In the genomic region with DNA sequence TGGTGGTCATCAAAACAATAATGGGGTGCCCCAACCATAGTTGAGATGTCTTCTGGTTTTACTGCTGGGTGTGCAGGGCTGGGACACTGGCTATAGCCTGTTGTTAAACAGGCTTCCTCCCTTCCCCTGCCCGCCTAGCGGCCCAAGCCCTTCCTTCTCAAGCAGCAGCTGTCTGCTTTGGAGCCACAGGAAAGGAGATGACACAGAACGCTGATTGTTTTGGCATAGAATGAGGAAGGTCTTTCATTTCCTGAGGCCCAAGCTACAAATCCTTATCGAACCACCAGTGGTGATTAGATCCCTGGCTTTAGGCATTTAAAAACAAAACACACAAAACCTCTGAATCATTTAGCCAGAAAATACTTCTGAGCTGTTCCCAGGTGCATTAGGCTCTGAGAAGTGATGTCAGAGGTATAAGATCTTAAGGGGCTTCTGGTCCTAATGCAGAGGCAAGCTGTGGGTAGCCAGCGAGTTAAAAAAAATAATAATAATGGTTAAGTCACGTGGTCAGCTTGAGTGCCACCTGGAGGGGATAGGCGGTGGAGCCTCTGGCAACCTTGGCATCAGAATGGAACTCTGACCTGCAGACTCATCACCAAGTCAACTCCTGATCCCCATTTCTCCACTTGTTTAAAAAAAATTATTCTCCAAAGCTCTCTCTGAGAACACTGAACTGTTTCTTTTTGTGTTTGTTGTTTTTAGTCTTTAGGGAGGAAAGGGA, we compare ENCODE assay signal across 13 mouse cellular contexts. TPM values are rescaled to one million over a fixed set of nuclear protein-coding genes. Genes with fewer than 3 reads are reported as not detected.
DNase-seq lines count a peak whose midpoint lies in the region; ATAC-seq and TF ChIP-seq lines count a peak whose summit lies in the region.
"Had no signal": no experiment of that assay in that cellular context is flagged by ENCODE, and none has a peak within 500 bp of the region (broad histone marks: within the 10 kb centered on the region; RNA-seq: fewer than 3 reads in every experiment).

No protein-coding gene starts in this region.

- 0 out of 2 replicates have a peak overlapping the region, but pooled peaks have one; percentile 8 for H3K27ac ChIP-seq in heart, embryonic 10.5 days
- no peak overlapping the region for H3K27ac ChIP-seq in heart, adult 2 months
- H3K27ac ChIP-seq in lung, postnatal 0 days (ENCODE audit: low read length), result peak overlapping the region; percentile 6; the same call in 1 of the 2 replicates
- H3K27ac ChIP-seq in forebrain, embryonic 10.5 days, result no peak overlapping the region
- H3K27ac ChIP-seq: forebrain, embryonic 15.5 days had no signal

- no peaks in the 10 kb centered on the region for H3K27me3 ChIP-seq in heart, embryonic 10.5 days (ENCODE audit: insufficient read depth, poor library complexity, severe bottlenecking)
- no peaks in the 10 kb centered on the region for H3K27me3 ChIP-seq in heart, adult 2 months (ENCODE audit: control insufficient read depth, insufficient read depth, low read length)
- no peaks in the 10 kb centered on the region for H3K27me3 ChIP-seq in lung, postnatal 0 days (replicated peaks; ENCODE audit: insufficient read depth, low read length)
- H3K27me3 ChIP-seq in forebrain, embryonic 10.5 days (ENCODE audit: poor library complexity, severe bottlenecking), result no peaks in the 10 kb centered on the region
- H3K27me3 ChIP-seq: forebrain, embryonic 15.5 days had no signal

- TF ChIP-seq EP300 in heart, adult 2 months (IDR thresholded peaks at IDR 0.05; ENCODE audit: insufficient read depth, low read depth, low read length), result no peak
- TF ChIP-seq EP300 in lung, postnatal 0 days (IDR thresholded peaks at IDR 0.05), result no peak

- TF ChIP-seq CTCF in heart, adult 2 months (IDR thresholded peaks at IDR 0.05), result no peak
- peak; percentile 37 for TF ChIP-seq CTCF in lung, postnatal 0 days (IDR thresholded peaks at IDR 0.05)

- H3K79me2 ChIP-seq in heart, adult 2 months (replicated peaks; ENCODE audit: control insufficient read depth, insufficient read depth, low read length), result no peaks in the 10 kb centered on the region

- no peak for TF ChIP-seq POLR2A in heart, adult 2 months (IDR thresholded peaks at IDR 0.05; ENCODE audit: insufficient read depth, low read depth, low read length)

- H3K4me2 ChIP-seq in lung, postnatal 0 days (replicated peaks; ENCODE audit: low read depth, low read length), result no peak overlapping the region
- H3K4me2 ChIP-seq: forebrain, embryonic 15.5 days; lung, embryonic 14.5 days had no signal

- ATAC-seq in lung, postnatal 0 days, result no peak; the same call in 1 of the 2 replicates
- ATAC-seq in granulocyte monocyte progenitor cell, adult 5-6 weeks (replicated peaks; ENCODE audit: poor library complexity, severe bottlenecking), result peak; percentile 50
- ATAC-seq: forebrain, embryonic 15.5 days; intestine, embryonic 16.5 days had no signal

- H3K9me3 ChIP-seq in heart, embryonic 10.5 days, result no peaks in the 10 kb centered on the region
- no peaks in the 10 kb centered on the region for H3K9me3 ChIP-seq in lung, postnatal 0 days (ENCODE audit: low read length)
- H3K9me3 ChIP-seq in forebrain, embryonic 10.5 days, result no peaks in the 10 kb centered on the region; the same call in 1 of the 2 replicates
- H3K9me3 ChIP-seq: forebrain, embryonic 15.5 days had no signal

- no peaks in the 10 kb centered on the region for H3K36me3 ChIP-seq in heart, embryonic 10.5 days
- no peaks in the 10 kb centered on the region for H3K36me3 ChIP-seq in heart, adult 2 months (ENCODE audit: control insufficient read depth, insufficient read depth, low read length)
- no peaks in the 10 kb centered on the region for H3K36me3 ChIP-seq in lung, postnatal 0 days (ENCODE audit: insufficient read depth, low read length)
- H3K36me3 ChIP-seq in forebrain, embryonic 10.5 days (replicated peaks), result no peaks in the 10 kb centered on the region
- H3K36me3 ChIP-seq: forebrain, embryonic 15.5 days had no signal

- 46% methylated on average over 7 of the region's 7 CpGs for WGBS in heart, embryonic 10.5 days
- 32% methylated on average over 7 of the region's 7 CpGs for WGBS in heart, adult 2 months
- WGBS in lung, postnatal 0 days, result 43% methylated on average over 7 of the region's 7 CpGs
- WGBS in forebrain, embryonic 10.5 days, result 66% methylated on average over 7 of the region's 7 CpGs

- no peak for DNase-seq in heart, embryonic 10.5 days (ENCODE audit: low spot score)
- no peak for DNase-seq in heart, adult 2 months
- peak; percentile 39 for DNase-seq in lung, postnatal 0 days (ENCODE audit: low spot score)
- no peak for DNase-seq in lung, postnatal 36 days
- peak; percentile 30 to 56 for DNase-seq in kidney, postnatal 4 days
- DNase-seq in urinary bladder, postnatal 4 days (ENCODE audit: low spot score in 2 of 2), result no peak
- DNase-seq in forebrain, embryonic 10.5 days (ENCODE audit: extremely low spot score, low spot score), result no peak
- DNase-seq: cerebellum, adult 8-10 months; lung, embryonic 14.5 days; thymus, adult 18-20 months had no signal

- no peak overlapping the region for H3K4me3 ChIP-seq in heart, embryonic 10.5 days
- no peak overlapping the region for H3K4me3 ChIP-seq in heart, adult 2 months
- H3K4me3 ChIP-seq in lung, postnatal 0 days (ENCODE audit: low read depth, low read length), result no peak overlapping the region
- H3K4me3 ChIP-seq in forebrain, embryonic 10.5 days, result no peak overlapping the region
- H3K4me3 ChIP-seq: forebrain, embryonic 15.5 days had no signal

- intact Hi-C loops in heart, adult 2 months (cut with DNase I), result no loop called here

- no peak overlapping the region for H3K9ac ChIP-seq in heart, adult 2 months (ENCODE audit: low read depth, low read length)
- no peak overlapping the region for H3K9ac ChIP-seq in lung, postnatal 0 days (replicated peaks; ENCODE audit: low read depth)
- H3K9ac ChIP-seq: forebrain, embryonic 15.5 days; lung, embryonic 14.5 days had no signal

- peaks cover 20% of the 10 kb centered on the region; the same call in 1 of the 2 replicates for H3K4me1 ChIP-seq in heart, embryonic 10.5 days
- H3K4me1 ChIP-seq in heart, adult 2 months (ENCODE audit: control insufficient read depth, insufficient read depth, low read length), result peaks cover 3% of the 10 kb centered on the region
- 0 out of 2 replicates have a peak, but pooled peaks cover 3% of the 10 kb centered on the region for H3K4me1 ChIP-seq in lung, postnatal 0 days (ENCODE audit: insufficient read depth, low read depth, low read length)
- no peaks in the 10 kb centered on the region for H3K4me1 ChIP-seq in forebrain, embryonic 10.5 days

RNA-seq across cellular contexts. Expression of gene Hsph1, which starts 47.2 kb away (rescaled TPM):
- polyA plus RNA-seq in heart, embryonic 10.5 days (2016; fragmentation: Nextera tagmentation; extraction: Ambion mirVana), result 59.0 and 82.7 TPM in 2 replicates
- 10 to 100 TPM; 62.1 to 75.7 TPM for total RNA-seq in heart, adult 2 months (2021)
- polyA plus RNA-seq in heart, adult 2 months (2012; rRNA removed), result 12.6 and 14.7 TPM in 2 replicates
- 7.3 and 14.7 TPM in 2 replicates for polyA plus RNA-seq in lung, postnatal 0 days (2015; fragmentation: Nextera tagmentation; extraction: Ambion mirVana)
- total RNA-seq in granulocyte monocyte progenitor cell, adult 5-6 weeks (2014; fragmentation: Nextera tagmentation), result 44.5 and 46.7 TPM in 2 replicates
- 27.7 and 42.5 TPM in 2 replicates for total RNA-seq in granulocyte monocyte progenitor cell, adult 5-6 weeks (2017)
- polyA plus RNA-seq in forebrain, embryonic 10.5 days (2016; fragmentation: Nextera tagmentation; extraction: Ambion mirVana), result 126 and 138 TPM in 2 replicates

Comparison
In these comparisons a context has a peak if more than half of its experiments do, and no peak if none do; other contexts are left out.
1. DNase-seq: peak in lung, postnatal 0 days (single experiment) and kidney, postnatal 4 days (2 of 2); none in heart, embryonic 10.5 days (single experiment), heart, adult 2 months (0 of 2), lung, postnatal 36 days (single experiment), urinary bladder, postnatal 4 days (0 of 2) and forebrain, embryonic 10.5 days (single experiment).
2. H3K27ac ChIP-seq: peak in heart, embryonic 10.5 days (single experiment) and lung, postnatal 0 days (single experiment); none in heart, adult 2 months (single experiment) and forebrain, embryonic 10.5 days (single experiment).